Mouse (Mus musculus): Measurements from ENCODE around the gene March11.

- TF ChIP-seq MAFK (IDR thresholded peaks at IDR 0.05; ENCODE audit: insufficient read depth, low read depth, low read length): no peak
- TF ChIP-seq CHD2 (IDR thresholded peaks at IDR 0.05; ENCODE audit: low read depth, low read length): no peak
- TF ChIP-seq HCFC1 (IDR thresholded peaks at IDR 0.05; ENCODE audit: borderline replicate concordance, insufficient read depth, low read length): no peak
These were observed 126.9 kb downstream of the March11 start for GRCm38 (mm10) chr15:26435725-26436124.
